Mouse (Mus musculus) CH12.LX (cell line): ENCODE results near the gene Ctrb1. TPM values are rescaled to one million over a fixed set of nuclear protein-coding genes. Genes with fewer than 3 reads are reported as not detected.

Experiments used
- DNase-seq: peaks from one replicate; pipeline ENCODE4 v3.0.0-alpha.2; 2013; ENCODE audit errors: extremely low read depth
- H3K27ac ChIP-seq: 2 replicates; pipeline ENCODE4 v1.5.1; 2012; ENCODE audit warnings: low read depth, mild to moderate bottlenecking, control low read depth, moderate library complexity; ENCODE audit not compliant: insufficient read depth
- H3K27me3 ChIP-seq: replicated peaks from 2 replicates; pipeline ENCODE3; 2012; ENCODE audit warnings: inconsistent platforms
- H3K36me3 ChIP-seq, 2 experiments: replicated peaks in 1 of 2; 2 replicates each; pipeline versions ENCODE3 to v1.6.1; 2012; ENCODE audit warnings: inconsistent platforms in 1 of 2, low read length in 1 of 2, mild to moderate bottlenecking in 1 of 2, mixed read lengths in 1 of 2, moderate library complexity in 1 of 2; ENCODE audit not compliant: control insufficient read depth in 1 of 2, insufficient read depth in 1 of 2
- H3K4me1 ChIP-seq, 2 experiments: 2 replicates each; pipeline ENCODE4 v1.6.1; 2012; ENCODE audit warnings: inconsistent platforms in 1 of 2, moderate library complexity in 1 of 2; ENCODE audit not compliant: insufficient read depth in 2 of 2, control insufficient read depth in 1 of 2
- H3K4me2 ChIP-seq: 2 replicates; pipeline ENCODE4 v1.6.1; 2012; ENCODE audit warnings: low read depth, mild to moderate bottlenecking, control low read depth; ENCODE audit not compliant: poor library complexity, insufficient read depth, severe bottlenecking
- H3K4me3 ChIP-seq, 3 experiments: fragments of 150-350 bp in 1 of 3; sonication (generic) in 1 of 3; replicated peaks in 1 of 3; 2 replicates each; pipeline versions ENCODE3 to v1.5.1; 2011 to 2012; ENCODE audit warnings: low read depth in 2 of 3, low read length in 2 of 3, mild to moderate bottlenecking in 2 of 3, moderate library complexity in 2 of 3, control low read depth in 1 of 3, improper control_type of control experiment in 1 of 3, inconsistent platforms in 1 of 3, mixed read lengths in 1 of 3; ENCODE audit not compliant: poor library complexity in 1 of 3
- H3K79me2 ChIP-seq: replicated peaks from 2 replicates; pipeline ENCODE4 v1.6.1; 2012; ENCODE audit warnings: mild to moderate bottlenecking, moderate library complexity; ENCODE audit not compliant: control insufficient read depth, poor library complexity, insufficient read depth, severe bottlenecking; ENCODE audit errors: extremely low read depth
- H3K9ac ChIP-seq: 2 replicates; pipeline ENCODE4 v1.6.1; 2012; ENCODE audit warnings: low read depth, mild to moderate bottlenecking, control low read depth, moderate library complexity; ENCODE audit not compliant: insufficient read depth
- H3K9me3 ChIP-seq: replicated peaks from 2 replicates; pipeline ENCODE3; 2012; ENCODE audit warnings: low read length, inconsistent platforms, mixed read lengths
- BHLHE40 ChIP-seq: IDR thresholded peaks from 2 replicates; pipeline ENCODE4 v1.6.1; 2011; ENCODE audit warnings: mild to moderate bottlenecking, low read depth, low read length, improper control_type of control experiment
- CHD2 ChIP-seq: IDR thresholded peaks from 2 replicates; pipeline ENCODE4 v1.6.1; 2011; ENCODE audit warnings: low read length, improper control_type of control experiment
- E2F4 ChIP-seq: IDR thresholded peaks from 2 replicates; pipeline ENCODE4 v1.6.1; 2011; ENCODE audit warnings: low read depth, low read length, improper control_type of control experiment; ENCODE audit not compliant: insufficient replicate concordance
- ELF1 ChIP-seq: IDR thresholded peaks from 2 replicates; pipeline ENCODE4 v1.6.1; 2014; ENCODE audit warnings: low read depth, mild to moderate bottlenecking, inconsistent platforms, low read length, improper control_type of control experiment
- ETS1 ChIP-seq: conservative IDR thresholded peaks from 2 replicates; pipeline ENCODE4 v1.6.1; 2012; ENCODE audit warnings: low read depth, mild to moderate bottlenecking, inconsistent platforms, low read length, improper control_type of control experiment, moderate library complexity
- HCFC1 ChIP-seq: IDR thresholded peaks from 2 replicates; pipeline ENCODE4 v1.6.1; 2012; ENCODE audit warnings: low read depth, mild to moderate bottlenecking, inconsistent platforms, low read length, improper control_type of control experiment
- JUND ChIP-seq: conservative IDR thresholded peaks from 2 replicates; pipeline ENCODE4 v1.6.1; 2011; ENCODE audit warnings: low read depth, low read length, improper control_type of control experiment
- MAFK ChIP-seq: IDR thresholded peaks from 2 replicates; pipeline ENCODE4 v1.6.1; 2011; ENCODE audit warnings: low read length, improper control_type of control experiment; ENCODE audit not compliant: insufficient replicate concordance
- MAX ChIP-seq: IDR thresholded peaks from 2 replicates; pipeline ENCODE4 v1.6.1; 2011; ENCODE audit warnings: low read length, improper control_type of control experiment
- MAZ ChIP-seq: IDR thresholded peaks from 2 replicates; pipeline ENCODE4 v1.6.1; 2012; ENCODE audit warnings: low read depth, mild to moderate bottlenecking, inconsistent platforms, low read length, improper control_type of control experiment, moderate library complexity
- MYC ChIP-seq: IDR thresholded peaks from 2 replicates; pipeline ENCODE4 v1.6.1; 2011; ENCODE audit warnings: low read depth, mild to moderate bottlenecking, improper control_type of control experiment, low read length
- PAX5 ChIP-seq: IDR thresholded peaks from 2 replicates; pipeline ENCODE4 v1.6.1; 2012; ENCODE audit warnings: low read length, inconsistent platforms, mixed read lengths
- POLR2A ChIP-seq: IDR thresholded peaks from 2 replicates; pipeline ENCODE4 v1.6.1; 2011; ENCODE audit warnings: low read depth, mild to moderate bottlenecking, improper control_type of control experiment, low read length
- POLR2AphosphoS2 ChIP-seq: IDR thresholded peaks from 2 replicates; pipeline ENCODE4 v1.6.1; 2011; ENCODE audit warnings: low read depth, low read length, improper control_type of control experiment
- RAD21 ChIP-seq: IDR thresholded peaks from 2 replicates; pipeline ENCODE4 v1.6.1; 2011; ENCODE audit warnings: low read depth, mild to moderate bottlenecking, low read length, improper control_type of control experiment, moderate library complexity
- RCOR1 ChIP-seq: conservative IDR thresholded peaks from 2 replicates; pipeline ENCODE4 v1.6.1; 2012; ENCODE audit warnings: low read depth, mild to moderate bottlenecking, inconsistent platforms, low read length, improper control_type of control experiment
- TBP ChIP-seq: conservative IDR thresholded peaks from 2 replicates; pipeline ENCODE4 v1.6.1; 2011; ENCODE audit warnings: low read depth, low read length, improper control_type of control experiment
- TCF12 ChIP-seq: IDR thresholded peaks from 2 replicates; pipeline ENCODE4 v1.6.1; 2014; ENCODE audit warnings: low read depth, mild to moderate bottlenecking, inconsistent platforms, low read length, improper control_type of control experiment
- USF1 ChIP-seq: IDR thresholded peaks from 2 replicates; pipeline ENCODE4 v1.6.1; 2014; ENCODE audit warnings: low read depth, mild to moderate bottlenecking, inconsistent platforms, low read length, improper control_type of control experiment
- USF2 ChIP-seq: conservative IDR thresholded peaks from 2 replicates; pipeline ENCODE4 v1.6.1; 2011; ENCODE audit warnings: low read depth, low read length, improper control_type of control experiment
- ZC3H11A ChIP-seq: IDR thresholded peaks from 2 replicates; pipeline ENCODE4 v1.6.1; 2012; ENCODE audit warnings: low read depth, mild to moderate bottlenecking, inconsistent platforms, low read length, improper control_type of control experiment
- ZKSCAN1 ChIP-seq: IDR thresholded peaks from 2 replicates; pipeline ENCODE4 v1.6.1; 2012; ENCODE audit warnings: low read depth, inconsistent platforms, low read length, improper control_type of control experiment, borderline replicate concordance
- ZNF384 ChIP-seq: IDR thresholded peaks from 2 replicates; pipeline ENCODE4 v1.6.1; 2012; ENCODE audit warnings: low read depth, low read length, improper control_type of control experiment, inconsistent platforms
- dilution Hi-C: fragments of 300-500 bp; cut with MboI; formaldehyde crosslinking; loops from 2 replicates; pipeline ENCODE4 v1.14.3; 2020; ENCODE audit warnings: low sequenced_read_pairs; ENCODE audit not compliant: extremely low pct_unique_long_range_greater_than_20kb, extremely low pct_ligation_motif_present
- in situ Hi-C: fragments of 300-500 bp; cut with MboI; formaldehyde crosslinking; loops from 3 replicates; pipeline ENCODE4 v1.14.3; 2019; ENCODE audit warnings: low sequenced_read_pairs, low pct_ligation_motif_present, low pct_unique_long_range_greater_than_20kb, mixed read lengths
- polyA plus RNA-seq: library from polyadenylated mRNA; unstranded; fragments of >175 nt; gene quantifications from 2 replicates; pipeline ENCODE4 v1.2.1, GENCODE M21; 2012; ENCODE audit warnings: low read depth; ENCODE audit not compliant: insufficient read length
- total RNA-seq, 2 experiments: library from RNA; depleted of rRNA; stranded (reverse); fragments of 300-350 nt in 1 of 2; fragments of >200 nt in 1 of 2; gene quantifications; 2 replicates each; pipeline ENCODE4 v1.2.3; 2012 to 2014

Ctrb1 gene
- total and polyA plus RNA-seq, 3 experiments = not detected

GRCm38 (mm10) chr8:111705222-111705621 lies 14.4 kb upstream of the Ctrb1 start:
- Histone ChIP-seq H3K36me3 (no peaks in the 10 kb centered on the region), H3K27ac (no peak overlapping the region), H3K79me2 (no peaks in the 10 kb centered on the region), H3K4me3 (no peak overlapping the region), H3K4me1 (no peaks in the 10 kb centered on the region), H3K9ac (no peak overlapping the region), H3K27me3 (peaks cover 24% of the 10 kb centered on the region), H3K4me2 (no peak overlapping the region), H3K9me3 (no peaks in the 10 kb centered on the region)
- no peak for TF ChIP-seq RAD21
- no peak for TF ChIP-seq POLR2A
- TF ChIP-seq CHD2 = no peak
- no peak for TF ChIP-seq ZC3H11A
- no peak for TF ChIP-seq JUND
- no peak for TF ChIP-seq ELF1
- no peak for TF ChIP-seq BHLHE40
- TF ChIP-seq TBP = no peak
- TF ChIP-seq HCFC1 = no peak
- TF ChIP-seq MAZ = no peak
- dilution Hi-C loops = no loop called here
- in situ Hi-C loops = loop anchor here (10.0 kb wide), 1 partner anchor 130 kb away; no protein-coding TSS in a partner anchor
- DNase-seq = no peak

- Histone ChIP-seq H3K27me3 (peaks cover 24% of the 10 kb centered on the region), H3K27ac (no peak overlapping the region), H3K9me3 (no peaks in the 10 kb centered on the region), H3K4me3 (no peak overlapping the region), H3K9ac (no peak overlapping the region), H3K4me2 (no peak overlapping the region), H3K4me1 (no peaks in the 10 kb centered on the region), H3K36me3 (no peaks in the 10 kb centered on the region)
- no peak for DNase-seq
- dilution Hi-C loops = no loop called here
- in situ Hi-C loops = loop anchor here (10.0 kb wide), 1 partner anchor 130 kb away; no protein-coding TSS in a partner anchor
- TF ChIP-seq TCF12 (no peak), TBP (no peak), ZNF384 (no peak), ETS1 (no peak), USF1 (no peak), JUND (no peak), PAX5 (no peak), RAD21 (no peak), USF2 (no peak), ZKSCAN1 (no peak), CHD2 (no peak), E2F4 (no peak), MAX (no peak), MYC (no peak), ZC3H11A (no peak), MAFK (no peak), BHLHE40 (no peak), RCOR1 (no peak), POLR2AphosphoS2 (no peak), HCFC1 (no peak)
- TF ChIP-seq, all 38 proteins: peak for 0
- H3K79me2 ChIP-seq = no peaks in the 10 kb centered on the region
Observed at GRCm38 (mm10) chr8:111704585-111704984, 13.8 kb upstream of the Ctrb1 start.
